Mouse (Mus musculus) lung, postnatal 0 days (tissue): ENCODE measurements around the gene Anks1.

Experiments used
- CTCF ChIP-seq: IDR thresholded peaks from 2 replicates; pipeline ENCODE4 v1.5.1; 2016; ENCODE audit warnings: antibody characterized with exemption, mild to moderate bottlenecking
- EP300 ChIP-seq: IDR thresholded peaks from 2 replicates; pipeline ENCODE4 v1.6.1; 2016; ENCODE audit warnings: antibody characterized with exemption, mild to moderate bottlenecking, control low read depth

GRCm38 (mm10) chr17:28009066-28009715 lies 100.1 kb downstream of the Anks1 start:
- no peak for TF ChIP-seq CTCF
- TF ChIP-seq EP300: 0 out of 2 replicates have a peak, but pooled peaks have one; percentile 2
